Mouse (Mus musculus) Patski (cell line): ENCODE measurements at regions not wholly inside any gene's neighbourhood (a gene's known extent, or its start where the extent isn't known, plus 50 kb on each side); places are given as distances from the start of the nearest gene placed in this dataset.

ENCODE experiments used
- ATAC-seq: fragments of 100-300 bp; one replicate; pipeline ENCODE4 v1.8.0; 2021
- CTCF ChIA-PET: fragments of 350-600 bp; sonication (Branson Sonifier 250); formaldehyde crosslinking; loops from one replicate; lab custom pipeline; 2022; ENCODE audit warnings: inconsistent platforms; lab: Charles Lee
- POLR2A ChIA-PET: fragments of 350-600 bp; sonication (Branson Sonifier 250); formaldehyde crosslinking; loops from one replicate; lab custom pipeline; 2022; ENCODE audit warnings: antibody characterized with exemption, inconsistent platforms; lab: Charles Lee
- DNase-seq: peaks from one replicate; pipeline ENCODE4 v3.0.0-alpha.2; 2011; ENCODE audit warnings: low read depth, low spot score
- H3K27me3 ChIP-seq: fragments of 371-371 bp; one replicate; pipeline ENCODE4 v1.5.1; 2021
- CTCF ChIP-seq: fragments of 100-300 bp; IDR thresholded peaks from one replicate; pipeline ENCODE4 v1.5.1; 2021
- in situ Hi-C: fragments of 300-500 bp; cut with MboI; formaldehyde crosslinking; loops from 3 replicates; pipeline ENCODE4 v1.11.1; 2018; ENCODE audit warnings: low pct_unique_long_range_greater_than_20kb, mixed read lengths

DNA sequence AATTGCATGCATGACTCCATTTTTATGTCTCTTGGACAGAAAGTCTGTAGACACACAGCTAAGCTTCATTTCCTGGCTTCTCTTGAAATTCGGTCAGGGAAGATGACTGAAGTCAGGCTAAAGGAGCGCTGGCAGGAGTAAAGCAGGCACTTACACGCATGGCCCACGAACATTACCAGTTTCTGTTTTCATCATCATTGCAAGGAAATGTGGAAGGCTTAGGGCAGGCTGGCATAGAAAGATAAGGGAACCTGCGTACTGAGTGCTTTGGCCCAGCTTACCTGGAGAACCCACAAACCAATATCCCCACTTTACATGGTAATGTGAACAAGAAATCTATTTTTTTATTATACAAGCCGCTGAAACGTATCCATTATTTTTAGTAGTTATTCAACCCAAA lies 1056.6 kb upstream of the Slit2 start:
- POLR2A ChIA-PET, result no interaction called here
- ATAC-seq (no peak), DNase-seq (no peak)
- peaks cover 5% of the 10 kb centered on the region for H3K27me3 ChIP-seq
- TF ChIP-seq CTCF, result no peak
- in situ Hi-C loops, result no loop called here
- CTCF ChIA-PET, result no interaction called here

DNA sequence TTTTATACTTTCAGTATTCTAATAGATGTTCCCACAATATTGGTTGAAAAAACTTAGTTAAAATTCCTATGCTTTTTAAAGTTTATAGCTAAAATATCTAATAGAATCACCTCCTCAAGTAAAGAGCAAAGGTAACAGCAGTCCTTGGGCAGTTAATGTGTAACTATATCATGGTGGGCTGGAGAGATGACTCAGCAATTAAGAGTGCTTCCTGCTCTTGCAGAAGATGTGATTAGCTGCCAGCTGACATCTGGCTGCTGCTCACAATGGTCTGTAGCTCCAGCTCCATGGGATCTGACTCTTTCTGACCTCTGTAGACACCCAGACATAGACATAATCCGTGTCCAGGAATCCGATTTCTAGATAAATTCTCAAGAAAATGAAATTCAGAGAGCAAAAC lies 1044.5 kb upstream of the Lcorl start:
- no peaks in the 10 kb centered on the region for H3K27me3 ChIP-seq
- DNase-seq, result no peak
- POLR2A ChIA-PET, result no interaction called here
- ATAC-seq, result no peak
- CTCF ChIA-PET, result no interaction called here
- in situ Hi-C loops, result no loop called here
- TF ChIP-seq CTCF, result no peak

DNA sequence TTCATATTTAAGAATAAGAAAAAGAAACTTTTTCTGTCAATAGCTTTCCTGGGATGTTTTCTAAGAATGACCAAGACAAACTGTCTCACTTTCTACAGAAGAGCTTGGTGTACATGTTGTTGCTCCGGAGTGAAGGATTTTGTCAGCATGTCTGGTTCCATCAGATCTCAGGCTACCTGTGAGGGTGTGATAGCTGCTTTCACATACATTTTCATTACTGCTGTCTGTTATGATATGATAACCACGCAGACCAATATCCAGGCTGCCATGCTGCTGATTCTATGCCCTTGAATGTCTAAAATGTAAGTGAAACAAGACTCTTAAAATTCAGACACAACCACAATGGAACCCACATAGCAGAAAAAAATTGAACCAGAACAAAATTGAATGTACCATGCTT lies 1036.6 kb upstream of the Lcorl start:
- no peak for DNase-seq
- in situ Hi-C loops, result no loop called here
- ATAC-seq, result no peak
- no peaks in the 10 kb centered on the region for H3K27me3 ChIP-seq
- ChIA-PET POLR2A (no interaction called here), CTCF (no interaction called here)
- no peak for TF ChIP-seq CTCF

DNA sequence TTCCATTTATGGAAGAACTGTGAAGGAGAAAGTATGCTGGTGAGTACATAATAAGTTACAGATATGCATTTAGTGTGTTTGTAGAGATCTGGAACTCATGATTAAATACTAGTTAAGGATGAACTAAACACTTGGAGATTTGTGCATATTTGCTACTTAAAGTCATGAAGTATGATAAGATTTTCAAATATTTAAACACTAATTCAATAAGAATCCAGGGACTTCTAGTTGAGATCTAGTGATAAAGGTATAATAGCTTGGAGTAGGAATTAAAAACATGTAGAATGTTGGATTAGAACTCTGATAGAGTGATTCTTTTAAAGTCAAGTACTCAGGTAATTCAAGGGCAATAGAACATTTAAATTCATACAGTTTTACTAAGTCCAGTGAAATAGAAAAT lies 1026.5 kb upstream of the Lcorl start:
- DNase-seq (no peak), ATAC-seq (no peak)
- POLR2A ChIA-PET, result no interaction called here
- CTCF ChIA-PET, result no interaction called here
- no peak for TF ChIP-seq CTCF
- in situ Hi-C loops, result no loop called here
- H3K27me3 ChIP-seq, result no peaks in the 10 kb centered on the region

DNA sequence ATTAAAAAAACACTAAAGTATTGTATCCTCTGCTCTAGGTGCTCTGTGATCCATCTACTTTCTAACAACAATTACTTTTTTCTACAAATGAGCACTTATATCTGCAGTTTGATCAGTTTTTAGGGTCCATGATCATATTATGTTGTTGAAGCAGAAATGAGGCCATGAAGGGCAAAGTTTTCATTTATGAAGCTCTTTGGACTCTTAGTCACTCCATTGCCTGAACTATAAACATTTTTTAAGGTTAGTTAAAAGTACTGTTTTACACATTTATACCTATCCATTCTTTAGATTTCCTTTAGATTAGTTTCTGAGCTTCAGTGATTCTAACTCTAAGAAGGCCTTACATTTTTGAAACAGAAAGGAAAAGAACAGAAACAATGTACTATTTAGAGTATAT lies 999.4 kb upstream of the Lcorl start:
- DNase-seq (no peak), ATAC-seq (no peak)
- in situ Hi-C loops, result no loop called here
- H3K27me3 ChIP-seq, result peaks cover 6% of the 10 kb centered on the region
- no peak for TF ChIP-seq CTCF
- POLR2A ChIA-PET, result no interaction called here
- CTCF ChIA-PET, result interaction anchor here (1.4 kb wide), 1 partner anchor 10 kb away, joined by 5 read pairs; no protein-coding TSS in a partner anchor

DNA sequence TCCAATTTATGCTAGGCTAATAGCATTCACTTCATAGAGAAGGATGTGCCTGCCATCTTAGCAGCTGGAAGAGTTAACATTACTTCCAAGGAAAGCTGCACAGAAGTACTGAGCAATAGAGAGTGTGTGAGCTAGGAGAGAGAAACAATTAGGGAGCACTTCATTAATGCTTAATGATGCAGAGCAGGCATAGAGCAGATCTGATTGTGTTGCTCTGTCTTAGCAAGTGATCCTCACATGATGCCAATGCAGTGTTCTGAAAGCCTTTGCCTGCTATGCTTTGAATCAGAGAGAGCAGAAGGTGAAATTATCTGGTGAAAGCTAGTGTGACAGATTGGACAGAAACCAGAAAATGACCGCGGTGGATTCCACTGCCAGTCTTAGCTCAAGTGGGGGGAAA lies 987.8 kb upstream of the Lcorl start:
- ChIA-PET POLR2A (no interaction called here), CTCF (no interaction called here)
- ATAC-seq, result no peak
- TF ChIP-seq CTCF, result no peak
- in situ Hi-C loops, result no loop called here
- no peak for DNase-seq
- no peaks in the 10 kb centered on the region for H3K27me3 ChIP-seq

DNA sequence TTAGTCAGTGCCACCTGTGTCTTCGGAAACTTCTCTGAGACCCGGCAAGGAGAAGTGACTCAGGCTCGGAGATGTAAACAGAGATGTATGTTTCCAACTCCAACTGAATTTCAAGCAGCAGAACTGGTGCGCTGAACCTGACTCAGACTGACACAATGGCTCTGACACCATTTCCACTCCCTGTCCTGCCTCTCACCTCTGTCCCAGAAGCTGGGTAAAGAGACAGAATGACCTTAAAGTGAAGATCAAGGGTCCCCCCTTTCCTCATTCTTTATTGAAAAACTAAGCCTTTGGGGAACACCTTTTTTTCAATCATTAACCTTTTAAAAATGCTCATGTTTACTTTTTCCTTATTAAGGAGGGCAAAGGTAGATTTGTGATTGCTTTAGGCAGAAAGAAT lies 979.4 kb upstream of the Lcorl start:
- POLR2A ChIA-PET, result no interaction called here
- CTCF ChIA-PET, result no interaction called here
- ATAC-seq, result no peak
- no peak for TF ChIP-seq CTCF
- in situ Hi-C loops, result no loop called here
- no peaks in the 10 kb centered on the region for H3K27me3 ChIP-seq
- DNase-seq, result no peak

DNA sequence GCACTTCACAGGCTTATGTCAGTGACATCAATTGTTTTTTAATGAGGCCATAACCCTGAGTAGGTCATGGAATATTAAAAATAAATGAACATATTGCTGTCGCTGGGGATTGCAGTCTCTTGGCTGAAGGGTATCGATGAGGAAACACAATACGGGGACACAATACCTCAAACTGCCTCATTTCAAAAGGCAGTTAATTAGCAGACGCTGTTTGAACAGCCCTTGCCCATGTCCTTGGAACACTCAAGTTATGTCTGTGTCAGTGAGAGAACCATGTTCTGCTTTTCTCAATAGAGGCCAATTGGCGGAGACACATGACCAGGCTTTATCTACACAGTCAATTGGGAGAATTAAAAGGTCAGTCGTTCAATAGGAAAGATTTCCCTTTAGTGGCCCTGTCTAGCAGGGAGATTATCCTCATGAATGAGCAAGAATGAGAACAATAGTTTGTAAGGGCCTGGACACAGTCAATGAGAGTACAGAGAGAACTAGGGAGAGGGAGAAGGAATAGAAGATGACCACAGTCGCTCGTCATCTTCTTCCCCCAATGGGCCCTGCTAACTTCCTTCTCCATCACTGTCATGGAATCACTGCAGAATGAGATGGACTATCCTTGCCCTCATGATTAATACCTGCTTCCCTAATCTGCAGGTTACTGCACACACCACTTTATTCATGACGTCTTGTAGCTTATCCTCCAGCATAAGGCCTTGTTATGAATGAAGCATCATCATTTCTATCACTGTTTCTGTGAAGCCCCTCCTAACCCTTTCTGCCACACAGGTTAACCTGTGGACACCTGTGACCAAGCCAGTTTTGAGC lies 973.6 kb upstream of the Lcorl start:
- TF ChIP-seq CTCF, result no peak
- in situ Hi-C loops, result no loop called here
- CTCF ChIA-PET, result no interaction called here
- ATAC-seq, result no peak
- DNase-seq, result no peak
- POLR2A ChIA-PET, result no interaction called here
- no peaks in the 10 kb centered on the region for H3K27me3 ChIP-seq

DNA sequence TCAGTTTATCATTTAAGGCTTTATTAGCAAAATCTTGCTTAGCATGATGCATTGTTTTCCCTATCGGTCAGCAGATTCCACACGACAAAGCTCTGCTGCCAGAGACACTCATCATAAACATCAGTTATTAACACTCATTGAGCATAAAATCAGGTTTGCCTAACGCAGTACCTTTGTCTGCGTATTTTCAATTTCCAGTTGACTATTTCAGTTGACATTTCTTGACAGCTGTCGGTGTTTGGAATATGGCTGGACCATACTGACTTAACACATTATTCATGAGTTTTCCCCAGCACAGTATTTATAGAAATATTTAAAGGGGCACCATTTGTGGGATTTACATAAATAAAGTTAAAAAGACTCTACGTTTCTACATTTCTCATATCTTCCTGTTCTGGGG lies 972.7 kb upstream of the Lcorl start:
- ATAC-seq (no peak), DNase-seq (no peak)
- POLR2A ChIA-PET, result no interaction called here
- CTCF ChIA-PET, result no interaction called here
- no peak for TF ChIP-seq CTCF
- H3K27me3 ChIP-seq, result no peaks in the 10 kb centered on the region
- in situ Hi-C loops, result no loop called here

DNA sequence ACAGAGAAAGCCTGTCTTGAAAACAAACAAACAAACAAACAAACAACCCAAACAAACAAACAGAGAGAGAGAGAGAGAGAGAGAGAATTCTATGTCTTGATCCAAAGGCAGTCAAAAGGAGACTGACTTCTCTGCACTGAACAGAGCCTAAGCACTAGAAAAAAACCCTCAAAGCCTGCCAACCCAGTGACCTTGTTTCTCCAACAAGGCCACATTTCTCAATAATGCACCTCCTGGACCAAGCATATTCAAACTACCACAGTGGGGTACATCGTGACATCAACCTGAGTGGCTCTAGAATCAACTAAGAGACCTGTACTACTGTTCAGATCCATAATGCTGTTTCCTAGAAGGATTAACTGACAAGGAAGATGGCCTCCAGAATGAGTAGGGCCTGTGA lies 969.0 kb upstream of the Lcorl start:
- in situ Hi-C loops, result no loop called here
- ChIA-PET POLR2A (interaction anchor here (0.8 kb wide), 1 partner anchor 1339 kb away, joined by 5 read pairs; no protein-coding TSS in a partner anchor), CTCF (no interaction called here)
- TF ChIP-seq CTCF, result no peak
- DNase-seq (no peak), ATAC-seq (no peak)
- no peaks in the 10 kb centered on the region for H3K27me3 ChIP-seq

DNA sequence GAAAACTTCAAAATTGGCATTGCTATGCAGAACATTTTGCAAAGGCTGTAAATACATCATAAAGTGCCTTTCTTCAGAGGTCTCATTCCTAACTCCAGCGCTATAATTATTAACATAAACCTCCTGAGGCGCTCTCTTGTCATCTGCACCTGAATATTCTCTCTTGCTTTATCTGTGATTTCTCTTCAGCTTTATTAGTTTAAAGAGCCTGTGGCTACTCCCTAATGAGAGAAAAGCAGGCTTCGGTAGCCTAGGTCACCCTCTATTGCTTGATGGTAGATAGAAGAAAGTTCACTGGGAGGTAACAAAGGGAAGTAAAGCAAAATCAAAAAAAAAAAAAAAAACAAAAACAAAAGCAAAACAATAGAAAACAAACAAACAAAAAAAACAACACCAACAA lies 967.5 kb upstream of the Lcorl start:
- no peak for TF ChIP-seq CTCF
- ATAC-seq, result no peak
- in situ Hi-C loops, result no loop called here
- no peak for DNase-seq
- ChIA-PET POLR2A (no interaction called here), CTCF (interaction anchor here (1.5 kb wide), 1 partner anchor 9 kb away, joined by 3 read pairs; no protein-coding TSS in a partner anchor)
- no peaks in the 10 kb centered on the region for H3K27me3 ChIP-seq

DNA sequence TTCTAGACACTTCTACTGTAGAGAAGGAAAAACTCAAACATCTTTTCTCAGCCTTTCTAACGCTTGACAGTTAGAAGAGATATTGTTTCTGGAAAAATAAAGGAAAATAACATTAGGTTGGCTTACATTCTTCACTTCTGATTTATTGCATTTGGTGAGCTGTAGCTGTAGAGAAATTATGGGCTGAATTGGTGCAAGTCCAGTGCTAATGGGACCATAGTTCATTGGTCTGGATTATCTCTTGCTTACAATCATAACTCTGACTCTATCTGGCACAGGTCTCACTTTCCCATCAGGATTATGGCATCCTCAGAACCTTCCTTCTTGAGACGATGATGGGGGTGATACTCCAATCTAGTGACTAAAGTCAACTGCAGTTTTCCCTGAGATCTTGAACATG lies 937.7 kb upstream of the Lcorl start:
- H3K27me3 ChIP-seq, result no peaks in the 10 kb centered on the region
- in situ Hi-C loops, result no loop called here
- ChIA-PET POLR2A (no interaction called here), CTCF (no interaction called here)
- no peak for TF ChIP-seq CTCF
- no peak for ATAC-seq
- DNase-seq, result no peak
